Mouse (Mus musculus) midbrain, embryonic 10.5 days (tissue): ENCODE results near the gene Nsmce1. TPM values are rescaled to one million over a fixed set of nuclear protein-coding genes. Genes with fewer than 3 reads are reported as not detected.
A peak's percentile ranks its signal among the peaks of the same experiment; 100 is the strongest.

ENCODE experiments used
- DNase-seq: peaks from one replicate; pipeline ENCODE4 v3.0.0-alpha.2; 2017; ENCODE audit warnings: low spot score
- H3K27ac ChIP-seq: fragments of 300-500 bp; sonication (generic); replicated peaks from 2 replicates; pipeline ENCODE4 v1.5.1; 2016; ENCODE audit warnings: mild to moderate bottlenecking
- H3K27me3 ChIP-seq: fragments of 300-500 bp; sonication (generic); 2 replicates; pipeline ENCODE4 v1.6.1; 2016; ENCODE audit warnings: low read depth, mild to moderate bottlenecking; ENCODE audit not compliant: poor library complexity, severe bottlenecking
- H3K36me3 ChIP-seq: fragments of 300-500 bp; sonication (generic); 2 replicates; pipeline ENCODE4 v1.6.1; 2016; ENCODE audit warnings: mild to moderate bottlenecking, moderate library complexity
- H3K4me1 ChIP-seq: fragments of 300-500 bp; sonication (generic); 2 replicates; pipeline ENCODE4 v1.6.1; 2016
- H3K4me3 ChIP-seq: fragments of 300-500 bp; sonication (generic); 2 replicates; pipeline ENCODE4 v1.5.1; 2016; ENCODE audit warnings: mild to moderate bottlenecking, moderate library complexity
- H3K9me3 ChIP-seq: fragments of 300-500 bp; sonication (generic); replicated peaks from 2 replicates; pipeline ENCODE4 v1.6.1; 2016; ENCODE audit warnings: mild to moderate bottlenecking
- WGBS: fragments of 180-500 bp; shearing (Covaris S2); methylation state at CpG from one replicate; pipeline ENCODE4 v1.1.7; 2016; 5-methylcytosine and 5-hydroxymethylcytosine counted together
- polyA plus RNA-seq: library from polyadenylated mRNA; unstranded; fragments of >200 nt; fragmentation: Nextera tagmentation; extraction: Ambion mirVana; gene quantifications from 2 replicates; pipeline ENCODE4 v1.2.1, GENCODE M21; 2016

Gene Nsmce1
- polyA plus RNA-seq, 1 experiment from 2014 or later: 129 TPM

- no peak overlapping the region for H3K27ac ChIP-seq
- no peaks in the 10 kb centered on the region for H3K9me3 ChIP-seq
- H3K4me3 ChIP-seq: no peak overlapping the region
- peaks cover 10% of the 10 kb centered on the region; the same call in 1 of the 2 replicates for H3K4me1 ChIP-seq
- 89% methylated on average over 7 of the region's 7 CpGs for WGBS
- H3K36me3 ChIP-seq: peaks cover 52% of the 10 kb centered on the region
- no peak for DNase-seq
- H3K27me3 ChIP-seq: no peaks in the 10 kb centered on the region
Measured at GRCm38 (mm10) chr7:125484791-125485190, 6.6 kb downstream of the Nsmce1 start.

DNA sequence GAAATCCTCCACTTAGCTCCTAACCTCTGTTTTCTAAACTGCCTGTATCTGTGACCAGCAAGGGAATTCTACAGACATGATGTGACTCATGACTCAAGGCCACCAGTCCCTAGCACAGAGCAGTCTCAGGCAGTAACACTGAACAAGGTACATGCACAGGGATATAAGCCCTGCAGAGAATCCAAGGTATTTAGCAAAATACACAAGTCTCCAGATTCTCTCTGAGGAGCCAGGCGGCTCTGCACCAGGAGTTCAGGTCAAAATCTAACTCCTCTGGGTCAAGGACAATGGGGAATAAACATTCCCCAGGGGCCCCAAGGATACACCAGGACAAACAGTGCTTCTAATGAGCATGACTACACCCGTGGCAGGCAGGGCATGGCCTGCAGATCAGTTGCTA is 8.5 kb downstream of the Nsmce1 start:
- H3K4me3 ChIP-seq: no peak overlapping the region
- no peaks in the 10 kb centered on the region for H3K9me3 ChIP-seq
- no peak for DNase-seq
- peaks cover 63% of the 10 kb centered on the region for H3K36me3 ChIP-seq
- no peak overlapping the region for H3K27ac ChIP-seq
- H3K4me1 ChIP-seq: no peaks in the 10 kb centered on the region
- no peaks in the 10 kb centered on the region for H3K27me3 ChIP-seq
- 68% methylated on average over 2 of the region's 2 CpGs for WGBS

- DNase-seq: no peak
- WGBS: 86% methylated on average over 3 of the region's 3 CpGs
- no peaks in the 10 kb centered on the region for H3K27me3 ChIP-seq
- no peak overlapping the region for H3K4me3 ChIP-seq
- no peaks in the 10 kb centered on the region for H3K9me3 ChIP-seq
- no peak overlapping the region for H3K27ac ChIP-seq
- H3K36me3 ChIP-seq: peaks cover 68% of the 10 kb centered on the region
- no peaks in the 10 kb centered on the region for H3K4me1 ChIP-seq
Measured at GRCm38 (mm10) chr7:125482339-125482738, 9.1 kb downstream of the Nsmce1 start.

DNA sequence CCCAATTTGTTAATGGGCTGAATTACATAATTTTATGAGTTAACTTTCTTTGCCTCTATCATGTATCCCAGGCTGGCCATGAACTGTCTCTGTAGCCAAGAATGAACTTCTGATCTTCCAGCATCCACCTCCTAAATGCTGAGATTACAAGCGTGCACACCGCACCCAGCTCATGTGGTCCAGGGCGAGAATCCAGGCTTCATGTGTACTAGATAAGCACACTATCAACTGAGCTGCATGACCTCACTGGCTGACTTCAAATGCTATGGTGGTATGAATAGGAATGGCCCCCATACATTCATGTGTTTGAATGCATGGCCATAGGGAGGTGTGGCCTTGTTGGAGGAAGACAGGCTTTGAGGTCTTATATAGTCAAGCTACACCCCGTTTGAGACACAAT is 10.9 kb downstream of the Nsmce1 start:
- DNase-seq: no peak
- Histone ChIP-seq H3K4me3 (no peak overlapping the region), H3K27me3 (no peaks in the 10 kb centered on the region), H3K27ac (no peak overlapping the region), H3K4me1 (peaks cover 17% of the 10 kb centered on the region), H3K9me3 (no peaks in the 10 kb centered on the region), H3K36me3 (peaks cover 63% of the 10 kb centered on the region)
- WGBS: 89% methylated on average over 4 of the region's 4 CpGs

- DNase-seq: no peak
- no peaks in the 10 kb centered on the region for H3K27me3 ChIP-seq
- WGBS: 86% methylated on average over 7 of the region's 7 CpGs
- no peaks in the 10 kb centered on the region for H3K9me3 ChIP-seq
- H3K4me1 ChIP-seq: peaks cover 25% of the 10 kb centered on the region
- H3K27ac ChIP-seq: no peak overlapping the region
- no peak overlapping the region for H3K4me3 ChIP-seq
- peaks cover 52% of the 10 kb centered on the region for H3K36me3 ChIP-seq
Measured at GRCm38 (mm10) chr7:125478391-125478984, 12.9 kb downstream of the Nsmce1 start.

- Histone ChIP-seq H3K27me3 (no peaks in the 10 kb centered on the region), H3K4me3 (no peak overlapping the region), H3K9me3 (no peaks in the 10 kb centered on the region), H3K27ac (peak overlapping the region; percentile 63), H3K36me3 (peaks cover 44% of the 10 kb centered on the region), H3K4me1 (peaks cover 32% of the 10 kb centered on the region)
- no peak for DNase-seq
- WGBS: 69% methylated on average over 11 of the region's 11 CpGs
Measured at GRCm38 (mm10) chr7:125475601-125476251, 15.7 kb downstream of the Nsmce1 start.

GRCm38 (mm10) chr7:125474535-125474934 is 16.9 kb downstream of the Nsmce1 start:
- 85% methylated on average over 4 of the region's 4 CpGs for WGBS
- H3K9me3 ChIP-seq: no peaks in the 10 kb centered on the region
- DNase-seq: no peak
- H3K27ac ChIP-seq: 0 out of 2 replicates have a peak overlapping the region, but pooled peaks have one; percentile 6
- peaks cover 32% of the 10 kb centered on the region for H3K4me1 ChIP-seq
- no peaks in the 10 kb centered on the region for H3K27me3 ChIP-seq
- H3K4me3 ChIP-seq: no peak overlapping the region
- peaks cover 52% of the 10 kb centered on the region for H3K36me3 ChIP-seq

- DNase-seq: peak; percentile 78
- 35% methylated on average over 13 of the region's 13 CpGs for WGBS
- H3K9me3 ChIP-seq: no peaks in the 10 kb centered on the region
- H3K4me1 ChIP-seq: peaks cover 32% of the 10 kb centered on the region
- peaks cover 58% of the 10 kb centered on the region for H3K36me3 ChIP-seq
- no peaks in the 10 kb centered on the region for H3K27me3 ChIP-seq
- peak overlapping the region; percentile 72 for H3K27ac ChIP-seq
- no peak overlapping the region for H3K4me3 ChIP-seq
Measured at GRCm38 (mm10) chr7:125471991-125472741, 19.2 kb downstream of the Nsmce1 start.

- DNase-seq: no peak
- WGBS: 88% methylated on average over 4 of the region's 4 CpGs
- Histone ChIP-seq H3K4me3 (no peak overlapping the region), H3K36me3 (peaks cover 68% of the 10 kb centered on the region), H3K9me3 (no peaks in the 10 kb centered on the region), H3K27me3 (no peaks in the 10 kb centered on the region), H3K4me1 (peaks cover 20% of the 10 kb centered on the region), H3K27ac (no peak overlapping the region)
Measured at GRCm38 (mm10) chr7:125470901-125471300, 20.5 kb downstream of the Nsmce1 start.

- 30% methylated on average over 5 of the region's 5 CpGs for WGBS
- Histone ChIP-seq H3K27me3 (no peaks in the 10 kb centered on the region), H3K4me1 (peaks cover 11% of the 10 kb centered on the region), H3K9me3 (no peaks in the 10 kb centered on the region), H3K27ac (no peak overlapping the region), H3K36me3 (peaks cover 72% of the 10 kb centered on the region), H3K4me3 (no peak overlapping the region)
- peak; percentile 65 for DNase-seq
Measured at GRCm38 (mm10) chr7:125469937-125470336, 21.5 kb downstream of the Nsmce1 start.

- WGBS: 62% methylated on average over 2 of the region's 2 CpGs
- Histone ChIP-seq H3K36me3 (peaks cover 42% of the 10 kb centered on the region), H3K4me3 (no peak overlapping the region), H3K27ac (0 out of 2 replicates have a peak overlapping the region, but pooled peaks have one; percentile 0), H3K9me3 (no peaks in the 10 kb centered on the region), H3K27me3 (no peaks in the 10 kb centered on the region), H3K4me1 (no peaks in the 10 kb centered on the region)
- no peak for DNase-seq
Measured at GRCm38 (mm10) chr7:125462200-125462599, 29.2 kb downstream of the Nsmce1 start.

DNA sequence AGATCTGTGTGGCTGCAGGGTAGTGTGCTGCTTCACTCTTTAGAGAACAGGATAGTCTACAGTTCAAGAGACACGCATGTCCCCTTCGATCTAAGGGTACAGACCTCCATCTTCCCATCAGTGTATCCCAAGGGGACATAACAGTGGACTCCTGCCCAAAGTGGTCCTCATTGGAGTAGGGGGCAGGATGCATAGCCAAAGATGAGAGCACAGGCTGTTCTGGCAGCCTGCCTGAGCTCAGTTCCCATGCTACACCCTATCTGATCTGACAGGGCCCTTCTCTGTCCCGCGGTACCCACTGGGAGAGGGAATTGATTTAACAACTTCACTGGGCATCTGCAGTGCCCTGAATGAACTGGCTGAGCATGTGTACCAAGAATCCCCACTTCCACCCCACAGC is 37.7 kb downstream of the Nsmce1 start:
- Histone ChIP-seq H3K9me3 (no peaks in the 10 kb centered on the region), H3K36me3 (peaks cover 39% of the 10 kb centered on the region), H3K4me3 (no peak overlapping the region), H3K4me1 (no peaks in the 10 kb centered on the region), H3K27me3 (no peaks in the 10 kb centered on the region), H3K27ac (no peak overlapping the region)
- WGBS: 95% methylated on average over 4 of the region's 4 CpGs
- no peak for DNase-seq

GRCm38 (mm10) chr7:125451078-125451477 is 40.3 kb downstream of the Nsmce1 start:
- H3K27me3 ChIP-seq: no peaks in the 10 kb centered on the region
- WGBS: 95% methylated on average over 2 of the region's 2 CpGs
- H3K4me3 ChIP-seq: no peak overlapping the region
- no peak for DNase-seq
- H3K36me3 ChIP-seq: peaks cover 29% of the 10 kb centered on the region
- no peak overlapping the region for H3K27ac ChIP-seq
- H3K4me1 ChIP-seq: peaks cover 3% of the 10 kb centered on the region
- H3K9me3 ChIP-seq: no peaks in the 10 kb centered on the region
